Mouse (Mus musculus) embryonic fibroblast, embryonic 13.5 days (primary cell): ENCODE results near the gene Soga1. TPM values are rescaled to one million over a fixed set of nuclear protein-coding genes. Genes with fewer than 3 reads are reported as not detected.

ENCODE experiments used
- H3K27ac ChIP-seq: 2 replicates; pipeline ENCODE4 v1.5.1; 2012; ENCODE audit warnings: low read length, control low read depth, inconsistent platforms; ENCODE audit not compliant: insufficient read depth
- H3K4me1 ChIP-seq: 2 replicates; pipeline ENCODE4 v1.6.1; 2011; ENCODE audit warnings: low read length; ENCODE audit not compliant: control insufficient read depth, insufficient read depth
- H3K4me3 ChIP-seq: 2 replicates; pipeline ENCODE4 v1.5.1; 2011; ENCODE audit warnings: mild to moderate bottlenecking, control low read depth, low read length; ENCODE audit not compliant: insufficient read depth
- CTCF ChIP-seq: IDR thresholded peaks from 2 replicates; pipeline ENCODE4 v1.5.1; 2011; ENCODE audit warnings: mild to moderate bottlenecking, control low read depth, low read length, moderate library complexity, borderline replicate concordance; ENCODE audit not compliant: insufficient read depth
- POLR2A ChIP-seq: IDR thresholded peaks from 2 replicates; pipeline ENCODE4 v1.6.1; 2011; ENCODE audit warnings: low read depth, mild to moderate bottlenecking, control low read depth, low read length, moderate library complexity
- polyA plus RNA-seq: library from polyadenylated mRNA; stranded (reverse); fragments of >200 nt; gene quantifications from 2 replicates; pipeline ENCODE4 v1.2.4, GENCODE M21; 2011; ENCODE audit warnings: low read depth; ENCODE audit not compliant: missing spikeins, insufficient read length

The Soga1 gene
- polyA plus RNA-seq, result 20.2 and 21.8 TPM in 2 replicates

DNA sequence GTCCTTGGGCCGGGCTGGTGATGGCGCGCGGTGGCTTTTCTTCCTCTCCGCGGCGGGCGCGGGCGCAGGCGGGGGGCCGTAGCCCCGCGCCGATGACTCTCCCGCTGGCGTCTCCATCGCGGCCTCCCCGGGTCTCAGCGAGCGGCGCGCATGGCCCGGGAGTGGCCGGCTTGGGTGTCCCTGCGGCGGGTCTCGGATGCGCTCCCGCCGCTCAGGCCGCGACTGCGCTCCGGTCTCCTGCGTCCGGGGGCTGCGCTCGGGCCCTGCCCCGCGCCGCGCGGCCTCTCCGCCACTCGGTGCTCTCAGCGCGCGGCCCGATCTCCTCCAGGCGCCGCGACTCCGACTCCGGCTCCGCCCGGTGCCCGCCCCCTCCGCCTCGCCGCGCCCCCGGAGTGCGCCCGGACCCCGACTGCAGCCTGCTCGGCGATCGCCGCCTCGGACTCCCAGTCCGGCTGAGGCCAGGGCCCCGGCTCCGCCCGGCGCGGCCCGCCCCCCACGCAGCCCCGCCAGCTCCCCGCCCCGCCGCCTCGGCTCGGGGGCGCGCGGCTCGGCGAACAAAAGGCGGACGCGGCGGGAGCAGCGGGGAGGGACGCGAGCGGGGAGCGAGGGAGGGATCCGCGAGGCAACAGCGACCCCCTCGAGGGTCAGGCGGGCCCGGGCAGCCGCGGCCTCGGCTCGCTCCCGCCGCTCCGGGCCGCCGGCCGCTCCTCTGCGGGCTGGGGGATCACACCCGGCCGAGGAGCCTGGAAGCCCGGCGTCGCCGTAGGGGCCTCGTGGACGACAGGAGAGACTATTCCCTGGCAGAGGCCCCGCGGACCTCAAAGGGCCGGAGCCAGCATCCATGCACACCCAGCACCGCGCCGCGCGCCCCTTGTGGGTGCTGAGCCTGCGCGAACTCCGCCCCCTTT, at the start of gene Soga1:
Gene Soga1, minus strand, starts transcription at position 462 of the 908 bp plus-strand sequence.
- Histone ChIP-seq H3K4me3 (peak within 1 kb of the TSS; percentile 78), H3K4me1 (peaks cover 15% of the 10 kb centered on the region)

DNA sequence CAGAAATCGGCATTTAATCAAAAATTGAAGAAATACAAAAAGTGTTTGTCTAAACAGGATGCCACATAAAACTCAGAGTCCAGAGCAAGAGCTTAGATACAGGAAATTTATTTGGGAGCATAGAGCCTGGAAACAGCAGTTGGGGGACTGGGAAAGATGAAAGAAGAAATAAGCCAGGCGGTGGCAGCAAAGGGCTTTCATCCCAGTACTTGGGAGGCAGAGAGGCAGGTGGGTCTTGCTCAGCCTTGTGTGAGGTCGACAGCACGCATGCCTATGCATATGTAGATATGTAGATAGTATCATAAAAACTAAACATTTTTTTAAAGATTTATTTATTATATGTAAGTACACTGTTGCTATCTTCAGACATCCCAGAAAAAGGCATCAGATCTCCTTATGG, 49.0 kb upstream of the Soga1 start:
- Histone ChIP-seq H3K4me3 (no peak overlapping the region), H3K4me1 (no peaks in the 10 kb centered on the region; the same call in none of the 2 replicates), H3K27ac (no peak overlapping the region)
- TF ChIP-seq POLR2A, result no peak
- TF ChIP-seq CTCF, result peak; percentile 15; the same call in 1 of the 2 replicates

More for the DNA sequence above, at the start of gene Soga1:
- peak within 1 kb of the TSS; percentile 76 for H3K27ac ChIP-seq
- peak; percentile 35; the same call in 1 of the 2 replicates for TF ChIP-seq CTCF
- peak; percentile 69 for TF ChIP-seq POLR2A

DNA sequence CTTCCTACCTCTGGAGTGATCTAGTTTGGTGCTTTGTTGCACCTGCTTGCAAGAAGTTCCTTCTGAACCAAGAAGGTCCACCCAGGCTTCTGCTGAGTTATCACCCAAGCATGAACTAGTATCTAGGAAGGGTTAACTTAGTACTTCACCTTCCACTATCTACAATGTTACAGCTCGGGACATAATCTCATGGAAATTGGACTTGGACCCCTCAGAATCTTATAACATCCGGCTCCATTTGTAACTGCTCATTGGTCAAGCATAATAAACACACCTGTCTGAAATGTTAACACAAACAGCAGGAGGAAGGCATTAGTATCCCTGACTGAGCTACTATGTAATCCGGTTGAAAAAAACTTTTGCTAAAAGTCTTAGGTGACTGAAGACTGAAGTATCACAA, 48.3 kb upstream of the Soga1 start:
- no peak overlapping the region for H3K27ac ChIP-seq
- TF ChIP-seq CTCF, result no peak
- TF ChIP-seq POLR2A, result no peak
- no peak overlapping the region for H3K4me3 ChIP-seq
- no peaks in the 10 kb centered on the region for H3K4me1 ChIP-seq

DNA sequence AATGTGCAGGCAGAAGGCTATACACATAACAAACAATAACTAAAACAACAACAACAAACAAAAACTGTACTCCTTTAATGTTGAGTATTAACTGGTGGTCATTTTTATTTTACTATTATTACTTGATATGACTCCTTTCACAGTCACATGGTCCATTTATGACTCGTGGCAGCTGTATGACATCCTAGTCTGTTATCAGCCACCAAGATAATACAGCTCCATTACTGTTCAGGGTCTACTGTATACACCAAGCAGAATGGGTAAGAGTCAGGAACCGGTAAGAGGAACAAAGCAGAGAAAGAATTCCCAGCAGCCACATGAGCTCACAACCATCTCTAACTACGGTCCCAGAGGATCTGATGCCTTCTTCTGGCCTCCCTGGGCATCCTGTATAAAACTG, 46.2 kb upstream of the Soga1 start:
- no peak overlapping the region for H3K27ac ChIP-seq
- H3K4me1 ChIP-seq, result no peaks in the 10 kb centered on the region
- TF ChIP-seq CTCF (no peak), POLR2A (no peak)
- H3K4me3 ChIP-seq, result no peak overlapping the region

DNA sequence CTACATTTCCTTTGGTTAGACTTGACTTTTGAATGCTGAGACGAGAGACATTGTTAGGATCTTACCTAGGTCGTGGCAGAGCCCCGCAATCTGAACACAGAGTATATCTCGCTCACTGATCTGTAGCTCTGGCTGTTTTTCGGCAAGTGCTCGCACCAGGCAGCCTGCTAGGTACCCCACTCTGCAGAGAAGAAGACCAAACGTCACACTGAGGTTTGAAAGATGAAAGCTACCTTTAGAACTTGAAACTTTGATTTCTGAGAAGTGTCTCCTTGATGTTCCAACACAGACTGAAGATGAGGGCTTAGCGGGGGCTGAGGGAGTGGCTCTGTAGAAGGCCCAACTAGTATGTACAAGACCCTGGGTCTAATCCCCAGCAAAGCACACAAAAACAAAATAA, 42.7 kb upstream of the Soga1 start:
- no peak overlapping the region for H3K27ac ChIP-seq
- no peaks in the 10 kb centered on the region for H3K4me1 ChIP-seq
- TF ChIP-seq CTCF (no peak), POLR2A (no peak)
- H3K4me3 ChIP-seq, result no peak overlapping the region

DNA sequence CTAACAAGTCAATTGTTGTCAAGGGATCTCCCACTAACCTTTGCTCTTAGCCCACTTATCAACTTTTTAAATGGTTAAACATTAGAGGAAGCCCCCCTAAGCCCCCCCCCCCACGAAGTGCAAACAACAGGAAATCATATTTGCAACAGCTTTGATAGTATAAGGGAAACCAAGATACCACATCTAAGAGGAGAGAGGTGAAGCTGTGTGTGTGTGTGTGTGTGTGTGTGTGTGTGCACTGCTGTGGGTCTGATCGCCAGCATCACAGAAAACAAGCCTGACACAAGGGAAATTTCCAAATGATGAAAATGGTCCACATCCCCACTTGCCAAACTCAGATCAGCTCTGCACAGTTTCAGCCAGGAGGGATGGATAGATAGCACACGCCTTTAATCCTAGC, 40.0 kb upstream of the Soga1 start:
- TF ChIP-seq CTCF (no peak), POLR2A (no peak)
- Histone ChIP-seq H3K4me3 (no peak overlapping the region), H3K4me1 (no peaks in the 10 kb centered on the region), H3K27ac (no peak overlapping the region)

DNA sequence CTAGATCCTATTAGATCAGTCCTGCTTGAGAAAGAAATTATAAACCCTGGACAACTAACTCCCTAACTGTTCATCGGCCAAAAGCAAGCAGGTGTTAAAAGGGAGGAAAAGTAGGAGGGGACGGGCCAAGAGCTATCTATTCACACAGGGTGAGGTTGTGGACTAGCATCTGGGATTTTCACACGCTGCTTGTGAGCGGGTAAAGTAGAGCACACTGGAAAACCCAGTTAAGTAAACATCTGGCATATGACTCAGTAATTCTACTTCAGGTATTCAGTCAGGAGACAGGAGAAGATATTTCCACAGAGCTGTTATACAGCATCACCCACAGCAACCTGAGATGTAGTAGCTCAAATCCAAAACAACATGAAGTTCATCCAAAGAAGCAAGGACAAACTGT, 39.5 kb upstream of the Soga1 start:
- TF ChIP-seq CTCF (no peak), POLR2A (no peak)
- Histone ChIP-seq H3K4me1 (no peaks in the 10 kb centered on the region), H3K4me3 (no peak overlapping the region), H3K27ac (no peak overlapping the region)

DNA sequence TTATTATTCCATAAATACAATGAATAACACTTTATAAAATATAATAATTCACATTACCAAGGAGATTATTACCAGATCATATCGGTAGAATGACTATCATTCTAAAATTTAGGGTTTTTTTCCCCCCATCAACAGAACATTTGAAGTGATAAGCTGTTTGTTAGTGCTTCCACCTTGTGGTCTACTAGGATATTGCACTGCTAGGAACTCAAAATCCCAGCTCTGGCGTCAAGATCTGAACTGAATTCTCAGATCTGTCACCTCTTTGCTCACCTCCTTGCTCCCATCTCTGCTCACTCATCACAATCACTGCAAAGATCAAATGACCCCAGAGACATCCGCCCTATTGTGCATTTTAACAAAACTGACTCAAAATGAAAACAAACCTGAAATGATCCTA, 37.9 kb upstream of the Soga1 start:
- Histone ChIP-seq H3K4me1 (no peaks in the 10 kb centered on the region), H3K27ac (no peak overlapping the region), H3K4me3 (no peak overlapping the region)
- TF ChIP-seq POLR2A (no peak), CTCF (no peak)

DNA sequence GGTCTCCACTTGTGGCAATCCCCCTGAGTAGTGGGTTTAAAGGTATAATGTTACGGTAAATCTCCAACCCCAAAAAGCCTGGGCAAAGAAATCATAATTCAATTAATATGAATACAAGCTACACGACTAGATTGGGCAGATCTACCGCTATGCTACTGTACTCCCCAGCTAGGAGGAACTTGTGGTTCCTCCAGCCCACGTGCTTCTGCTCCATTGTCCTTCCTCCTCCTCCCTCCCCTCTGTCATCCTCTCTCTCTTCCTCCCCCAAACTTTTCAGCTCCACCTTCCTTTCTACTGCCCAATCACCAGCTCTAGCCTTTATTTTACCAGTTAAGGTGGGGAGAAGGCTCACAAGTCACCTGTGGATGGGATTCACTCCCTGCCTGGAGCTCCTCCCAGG, 29.2 kb upstream of the Soga1 start:
- Histone ChIP-seq H3K4me3 (no peak overlapping the region), H3K27ac (no peak overlapping the region), H3K4me1 (no peaks in the 10 kb centered on the region)
- no peak for TF ChIP-seq CTCF
- TF ChIP-seq POLR2A, result no peak

DNA sequence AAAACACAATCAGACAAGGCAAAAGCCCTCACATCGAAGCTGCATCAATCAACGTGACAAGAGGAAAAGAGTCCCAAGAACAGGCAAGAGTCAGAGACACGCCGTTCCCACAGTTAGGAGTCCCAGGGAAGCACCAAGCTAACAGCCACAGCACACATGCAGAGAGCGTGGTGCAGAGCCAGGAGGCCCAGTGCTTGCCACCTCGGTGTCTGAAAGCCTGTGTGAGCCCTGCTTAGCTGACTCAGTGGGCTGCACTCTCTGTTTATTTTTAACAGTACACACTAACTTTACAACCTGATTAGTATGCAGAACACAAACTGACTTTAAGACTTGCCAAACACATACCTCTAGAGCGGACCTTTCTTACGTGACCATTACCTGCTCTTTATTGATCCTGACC, 25.4 kb upstream of the Soga1 start:
- Histone ChIP-seq H3K4me1 (no peaks in the 10 kb centered on the region), H3K4me3 (no peak overlapping the region), H3K27ac (no peak overlapping the region)
- TF ChIP-seq POLR2A (no peak), CTCF (no peak)
